Mouse (Mus musculus): ENCODE measurements around the gene Sorl1.

Sorl1 gene

DNA sequence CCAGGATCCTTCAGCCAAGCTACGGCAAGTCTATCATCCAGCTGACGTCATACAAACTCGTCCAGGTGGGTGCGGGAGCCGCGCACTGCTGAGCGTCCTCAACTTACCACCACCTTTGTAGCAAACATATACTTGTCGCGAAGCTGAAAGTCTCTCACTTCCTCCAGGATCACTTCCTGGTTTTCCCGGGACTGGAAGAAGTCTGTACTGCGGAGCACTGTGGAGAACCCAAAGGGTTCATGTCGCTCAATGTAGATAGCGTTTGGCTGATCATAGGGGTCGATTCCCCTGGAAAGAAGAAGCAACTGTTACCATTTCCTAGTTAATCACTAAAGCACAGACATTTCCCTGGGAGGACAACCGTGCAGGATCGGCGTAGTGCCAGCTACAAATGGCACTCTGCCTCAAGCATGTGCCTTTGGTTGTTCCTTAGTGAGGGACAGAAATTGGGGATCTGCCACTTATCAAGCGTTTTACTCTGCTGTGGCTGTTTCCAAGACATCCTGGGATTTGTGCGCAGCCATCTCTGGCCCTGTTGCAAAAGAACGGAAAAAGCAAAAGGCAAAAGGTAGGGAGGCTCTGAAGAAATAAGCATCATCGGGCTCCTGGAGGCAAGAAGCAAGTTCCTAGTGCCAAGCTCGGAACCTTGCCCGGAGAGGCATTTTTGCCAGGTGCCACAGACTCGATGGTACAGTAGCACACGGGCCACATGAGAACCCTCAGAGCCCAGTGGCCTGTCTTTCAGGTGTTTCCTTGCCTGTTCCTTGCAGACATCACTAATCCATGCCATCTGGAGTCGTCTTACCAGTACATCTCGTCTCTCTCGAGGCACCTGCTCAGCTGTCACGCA lies 42.2 kb downstream of the Sorl1 start:
- Histone ChIP-seq H3K4me1 (replicated peaks; ENCODE audit: low read depth, low read length) (0 out of 2 replicates have a peak, but pooled peaks cover 4% of the 10 kb centered on the region), H3K27me3 (ENCODE audit: insufficient read depth, low read length) (no peaks in the 10 kb centered on the region), H3K4me3 (replicated peaks; ENCODE audit: low read length) (no peak overlapping the region), H3K36me3 (ENCODE audit: insufficient read depth, low read length) (peaks cover 80% of the 10 kb centered on the region), H3K9me3 (ENCODE audit: low read length) (no peaks in the 10 kb centered on the region)
- TF ChIP-seq NANOG (IDR thresholded peaks at IDR 0.05; ENCODE audit: borderline replicate concordance, low read length) = no peak
- TF ChIP-seq POU5F1 (IDR thresholded peaks at IDR 0.05; ENCODE audit: borderline replicate concordance, low read length) = no peak
- TF ChIP-seq CTCF (conservative IDR thresholded peaks at IDR 0.05; ENCODE audit: low read length) = no peak

DNA sequence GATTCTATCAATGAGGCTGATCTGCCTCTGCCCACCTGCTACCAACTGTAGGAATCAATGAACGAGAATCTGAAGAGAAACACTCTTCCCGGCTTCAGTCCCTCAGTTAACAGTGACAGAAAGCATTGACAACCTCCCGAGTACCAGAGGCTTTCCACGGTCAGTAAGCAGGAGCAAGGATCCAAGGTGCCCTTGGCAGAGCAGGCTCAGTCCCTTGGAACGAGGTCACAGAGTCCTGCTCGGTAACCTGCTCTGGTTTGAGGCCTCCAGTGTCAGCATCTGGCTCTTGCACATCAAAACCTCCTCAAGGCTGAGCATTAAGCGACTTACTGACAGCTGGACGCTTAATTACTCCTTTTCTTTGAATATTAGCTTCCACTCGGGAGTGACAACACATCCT lies 43.4 kb downstream of the Sorl1 start:
- Histone ChIP-seq H3K4me3 (replicated peaks; ENCODE audit: low read length) (no peak overlapping the region), H3K36me3 (ENCODE audit: insufficient read depth, low read length) (peaks cover 80% of the 10 kb centered on the region), H3K9me3 (ENCODE audit: low read length) (no peaks in the 10 kb centered on the region), H3K4me1 (replicated peaks; ENCODE audit: low read depth, low read length) (peaks cover 8% of the 10 kb centered on the region; the same call in 1 of the 2 replicates), H3K27me3 (ENCODE audit: insufficient read depth, low read length) (no peaks in the 10 kb centered on the region)
- TF ChIP-seq CTCF (conservative IDR thresholded peaks at IDR 0.05; ENCODE audit: low read length) (no peak), POU5F1 (IDR thresholded peaks at IDR 0.05; ENCODE audit: borderline replicate concordance, low read length) (no peak), NANOG (IDR thresholded peaks at IDR 0.05; ENCODE audit: borderline replicate concordance, low read length) (no peak)

DNA sequence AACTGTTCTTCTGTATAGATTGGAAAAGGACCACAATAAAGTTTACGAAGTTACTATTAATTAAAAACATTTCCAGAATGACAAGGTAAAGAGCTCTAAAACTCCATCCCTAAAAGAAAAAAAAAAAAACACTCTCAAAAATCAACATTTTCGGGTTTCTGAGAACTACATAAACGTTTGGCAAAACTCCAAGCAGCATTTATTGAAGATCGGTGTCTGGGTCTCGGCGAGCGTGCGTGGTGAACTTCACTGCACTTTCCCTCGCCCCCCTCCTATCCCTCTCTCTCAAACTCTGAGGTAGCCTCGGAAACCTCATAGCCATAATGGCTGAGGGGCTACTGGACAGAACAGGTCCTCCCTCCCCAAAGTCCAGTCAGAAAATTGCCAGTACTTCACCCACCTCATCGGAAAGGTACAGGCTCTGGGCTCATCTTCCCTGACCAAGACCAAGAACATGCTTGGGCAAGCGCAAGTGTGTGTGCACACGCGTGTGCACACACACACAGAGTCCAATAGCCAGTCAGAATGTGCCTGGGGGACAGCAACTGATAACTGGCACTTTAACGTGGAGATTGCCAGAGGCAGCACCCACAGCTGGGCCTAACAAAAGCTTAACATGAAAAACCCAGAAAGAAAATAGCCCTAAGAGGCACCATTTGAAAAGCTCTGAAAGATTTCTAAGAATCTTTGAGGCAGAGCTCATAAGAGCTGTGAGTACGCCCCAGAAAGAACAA lies 46.8 kb downstream of the Sorl1 start:
- no peaks in the 10 kb centered on the region for H3K27me3 ChIP-seq (ENCODE audit: insufficient read depth, low read length)

DNA sequence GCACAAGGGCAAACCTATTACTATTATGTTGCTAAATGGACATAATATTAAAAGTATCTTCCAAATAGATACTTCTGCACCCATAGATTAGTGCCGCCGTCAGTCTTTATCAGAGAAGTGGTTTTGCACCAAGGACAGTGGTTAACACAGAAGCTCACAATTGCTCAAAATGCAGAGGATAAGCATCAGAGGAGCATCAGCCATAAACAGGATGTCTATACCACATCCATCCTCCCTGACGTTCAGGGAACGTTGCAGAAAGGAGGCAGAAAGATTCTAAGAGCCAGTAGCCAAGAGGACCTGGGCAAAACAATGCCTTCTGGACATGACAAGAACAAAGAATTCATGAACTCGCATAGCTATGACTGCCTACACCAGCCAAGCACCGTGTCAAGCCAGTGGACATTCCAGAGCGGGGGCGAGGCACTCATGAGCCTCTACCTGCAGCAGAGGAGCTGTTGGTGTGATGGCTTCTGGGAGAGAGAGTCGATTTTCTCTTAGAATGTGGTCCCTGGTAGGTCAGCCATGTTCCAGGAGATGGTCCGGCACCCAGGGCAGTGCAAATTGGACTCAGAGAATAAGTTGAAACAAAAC lies 47.7 kb downstream of the Sorl1 start:
- Histone ChIP-seq H3K9me3 (ENCODE audit: low read length) (no peaks in the 10 kb centered on the region), H3K4me3 (replicated peaks; ENCODE audit: low read length) (no peak overlapping the region), H3K36me3 (ENCODE audit: insufficient read depth, low read length) (peaks cover 67% of the 10 kb centered on the region), H3K27me3 (ENCODE audit: insufficient read depth, low read length) (no peaks in the 10 kb centered on the region), H3K4me1 (replicated peaks; ENCODE audit: low read depth, low read length) (peaks cover 12% of the 10 kb centered on the region; the same call in 1 of the 2 replicates)
- TF ChIP-seq POU5F1 (IDR thresholded peaks at IDR 0.05; ENCODE audit: borderline replicate concordance, low read length) = no peak
- no peak for TF ChIP-seq CTCF (conservative IDR thresholded peaks at IDR 0.05; ENCODE audit: low read length)
- TF ChIP-seq NANOG (IDR thresholded peaks at IDR 0.05; ENCODE audit: borderline replicate concordance, low read length) = no peak

More for the DNA sequence above, 46.8 kb downstream of the Sorl1 start:
- Histone ChIP-seq H3K36me3 (ENCODE audit: insufficient read depth, low read length) (peaks cover 67% of the 10 kb centered on the region), H3K4me3 (replicated peaks; ENCODE audit: low read length) (no peak overlapping the region), H3K4me1 (replicated peaks; ENCODE audit: low read depth, low read length) (peaks cover 12% of the 10 kb centered on the region; the same call in 1 of the 2 replicates), H3K9me3 (ENCODE audit: low read length) (no peaks in the 10 kb centered on the region)
- TF ChIP-seq CTCF (conservative IDR thresholded peaks at IDR 0.05; ENCODE audit: low read length) (no peak), NANOG (IDR thresholded peaks at IDR 0.05; ENCODE audit: borderline replicate concordance, low read length) (no peak), POU5F1 (IDR thresholded peaks at IDR 0.05; ENCODE audit: borderline replicate concordance, low read length) (no peak)

DNA sequence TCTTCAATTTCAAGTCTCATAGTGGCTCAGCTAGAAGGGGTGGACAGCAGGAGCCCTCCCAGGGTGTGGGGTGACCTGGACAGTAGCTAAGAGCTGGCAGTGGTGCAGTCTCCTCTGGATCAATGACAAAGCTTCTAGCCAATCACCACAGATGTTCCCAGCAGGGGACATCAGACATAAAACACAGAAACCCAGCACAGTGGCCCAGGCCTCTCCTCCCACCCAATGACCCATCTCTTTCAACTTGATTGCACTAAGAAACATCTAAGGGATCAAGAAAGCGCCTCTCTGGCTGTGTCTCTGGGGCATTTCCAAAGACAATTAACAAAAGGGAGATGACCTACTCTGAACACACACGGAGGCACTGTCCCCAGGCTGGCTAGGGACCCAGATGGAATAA lies 48.9 kb downstream of the Sorl1 start:
- H3K36me3 ChIP-seq (ENCODE audit: insufficient read depth, low read length) = peaks cover 68% of the 10 kb centered on the region
- TF ChIP-seq POU5F1 (IDR thresholded peaks at IDR 0.05; ENCODE audit: borderline replicate concordance, low read length) (no peak), NANOG (IDR thresholded peaks at IDR 0.05; ENCODE audit: borderline replicate concordance, low read length) (no peak), CTCF (conservative IDR thresholded peaks at IDR 0.05; ENCODE audit: low read length) (no peak)

DNA sequence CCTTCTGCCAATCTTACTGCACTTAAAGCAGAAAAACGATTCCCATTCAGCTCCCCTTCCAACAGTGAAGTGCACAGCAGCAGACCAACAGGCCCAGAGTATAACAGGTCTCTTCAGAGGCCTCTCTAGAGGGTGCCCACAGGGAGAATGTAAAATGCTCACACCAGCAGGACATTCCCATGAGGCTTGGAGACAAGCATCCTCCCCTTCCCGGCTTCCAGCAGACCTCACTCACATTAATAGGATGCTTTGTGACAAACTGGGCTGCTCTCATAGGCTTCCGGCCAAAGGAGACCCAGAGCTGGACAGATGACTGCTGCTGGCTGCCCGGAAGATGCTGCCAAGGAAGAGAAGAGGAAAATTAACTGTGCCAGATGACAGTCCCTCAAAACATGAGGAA lies 52.1 kb downstream of the Sorl1 start:
- Histone ChIP-seq H3K4me3 (replicated peaks; ENCODE audit: low read length) (no peak overlapping the region), H3K9me3 (ENCODE audit: low read length) (no peaks in the 10 kb centered on the region), H3K4me1 (replicated peaks; ENCODE audit: low read depth, low read length) (peaks cover 8% of the 10 kb centered on the region; the same call in 1 of the 2 replicates), H3K36me3 (ENCODE audit: insufficient read depth, low read length) (peaks cover 70% of the 10 kb centered on the region), H3K27me3 (ENCODE audit: insufficient read depth, low read length) (no peaks in the 10 kb centered on the region)
- no peak for TF ChIP-seq POU5F1 (IDR thresholded peaks at IDR 0.05; ENCODE audit: borderline replicate concordance, low read length)
- TF ChIP-seq NANOG (IDR thresholded peaks at IDR 0.05; ENCODE audit: borderline replicate concordance, low read length) = no peak
- TF ChIP-seq CTCF (conservative IDR thresholded peaks at IDR 0.05; ENCODE audit: low read length) = no peak

More for the DNA sequence above, 48.9 kb downstream of the Sorl1 start:
- Histone ChIP-seq H3K4me1 (replicated peaks; ENCODE audit: low read depth, low read length) (peaks cover 12% of the 10 kb centered on the region; the same call in 1 of the 2 replicates), H3K27me3 (ENCODE audit: insufficient read depth, low read length) (no peaks in the 10 kb centered on the region), H3K4me3 (replicated peaks; ENCODE audit: low read length) (no peak overlapping the region), H3K9me3 (ENCODE audit: low read length) (no peaks in the 10 kb centered on the region)

DNA sequence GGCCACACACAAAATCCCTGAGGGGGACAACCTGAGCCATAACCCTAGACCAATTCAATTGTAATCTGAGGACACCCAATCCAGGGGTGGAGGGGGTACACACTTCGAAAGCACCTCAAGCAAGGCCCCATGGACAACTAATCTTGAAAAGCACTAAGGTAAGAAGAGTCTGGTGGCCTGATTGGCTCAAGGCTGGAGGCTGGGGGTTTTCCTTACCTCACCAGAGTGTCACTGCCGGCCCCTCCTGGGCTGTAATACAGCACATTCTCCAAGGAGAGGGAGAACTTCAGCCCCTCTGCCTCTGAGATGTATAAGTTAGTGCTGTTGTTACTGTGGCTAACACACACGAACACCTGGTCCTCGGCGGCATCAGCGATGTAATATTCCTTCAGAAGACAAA lies 53.2 kb downstream of the Sorl1 start:
- Histone ChIP-seq H3K4me1 (replicated peaks; ENCODE audit: low read depth, low read length) (peaks cover 4% of the 10 kb centered on the region; the same call in 1 of the 2 replicates), H3K9me3 (ENCODE audit: low read length) (no peaks in the 10 kb centered on the region), H3K27me3 (ENCODE audit: insufficient read depth, low read length) (no peaks in the 10 kb centered on the region), H3K36me3 (ENCODE audit: insufficient read depth, low read length) (peaks cover 64% of the 10 kb centered on the region), H3K4me3 (replicated peaks; ENCODE audit: low read length) (no peak overlapping the region)
- no peak for TF ChIP-seq NANOG (IDR thresholded peaks at IDR 0.05; ENCODE audit: borderline replicate concordance, low read length)
- no peak for TF ChIP-seq POU5F1 (IDR thresholded peaks at IDR 0.05; ENCODE audit: borderline replicate concordance, low read length)
- no peak for TF ChIP-seq CTCF (conservative IDR thresholded peaks at IDR 0.05; ENCODE audit: low read length)

DNA sequence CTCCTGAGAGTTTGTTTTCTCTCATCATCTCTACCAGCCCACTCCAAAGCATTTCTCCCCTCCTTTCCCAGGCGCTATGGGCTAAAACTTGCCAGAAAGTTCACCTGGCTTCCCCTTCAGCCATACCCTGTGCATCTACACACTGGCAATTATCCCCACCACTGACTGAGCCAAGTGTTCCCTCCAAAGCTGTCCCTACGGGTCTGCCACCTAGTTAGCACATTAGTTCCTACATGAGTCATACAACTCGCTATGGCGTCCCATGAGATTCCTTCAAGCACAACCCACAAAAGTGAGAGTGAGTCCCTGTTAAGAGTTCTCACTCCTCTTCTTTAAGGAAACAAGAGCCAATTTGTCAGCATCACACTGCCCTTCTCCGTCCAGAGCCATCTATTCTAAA lies 54.6 kb downstream of the Sorl1 start:
- Histone ChIP-seq H3K4me3 (replicated peaks; ENCODE audit: low read length) (no peak overlapping the region), H3K4me1 (replicated peaks; ENCODE audit: low read depth, low read length) (no peaks in the 10 kb centered on the region; the same call in 1 of the 2 replicates), H3K9me3 (ENCODE audit: low read length) (no peaks in the 10 kb centered on the region), H3K27me3 (ENCODE audit: insufficient read depth, low read length) (no peaks in the 10 kb centered on the region), H3K36me3 (ENCODE audit: insufficient read depth, low read length) (peaks cover 61% of the 10 kb centered on the region)
- TF ChIP-seq POU5F1 (IDR thresholded peaks at IDR 0.05; ENCODE audit: borderline replicate concordance, low read length) (no peak), NANOG (IDR thresholded peaks at IDR 0.05; ENCODE audit: borderline replicate concordance, low read length) (no peak), CTCF (conservative IDR thresholded peaks at IDR 0.05; ENCODE audit: low read length) (no peak)
